Mouse (Mus musculus) gastrocnemius, adult 2 months (tissue): ENCODE data around the gene Il22ra1. TPM values are rescaled to one million over a fixed set of nuclear protein-coding genes. Genes with fewer than 3 reads are reported as not detected.
A peak's percentile ranks its signal among the peaks of the same experiment; 100 is the strongest.
"Not testable (repeated sequence)": the region's sequence is repeated elsewhere in the genome, so short reads cannot be mapped to it uniquely, and the experiment has no call there.

Experiments used
- DNase-seq: peaks from one replicate; pipeline ENCODE4 v3.0.0; 2022
- H3K27ac ChIP-seq: fragments of 200-600 bp; 2 replicates; pipeline ENCODE4 v1.8.1; 2022; ENCODE audit warnings: mild to moderate bottlenecking
- H3K4me3 ChIP-seq: fragments of 200-600 bp; 2 replicates; pipeline ENCODE4 v1.8.1; 2022; ENCODE audit warnings: mild to moderate bottlenecking, moderate library complexity
- CTCF ChIP-seq: fragments of 200-600 bp; IDR thresholded peaks from 2 replicates; pipeline ENCODE4 v1.8.1; 2022; ENCODE audit warnings: antibody characterized with exemption, mild to moderate bottlenecking, moderate library complexity
- intact Hi-C: fragments of 180-260 bp; cut with DNase I; formaldehyde crosslinking; loops from one replicate; pipeline ENCODE4 v1.15.1; 2025
- total RNA-seq, 2 experiments: library from RNA; stranded (reverse); gene quantifications; 2 replicates each; pipeline ENCODE4 v1.2.3; 2021

Gene Il22ra1
- total RNA-seq, 2 experiments from 2014 or later: not detected

- H3K4me3 ChIP-seq: peak overlapping the region; percentile 57
- DNase-seq: peak; percentile 79
- TF ChIP-seq CTCF: peak; percentile 82
- H3K27ac ChIP-seq: no peak overlapping the region
- intact Hi-C loops: loop anchor here (2.0 kb wide), 1 partner anchor 60 kb away; no protein-coding TSS in a partner anchor
Observed at GRCm38 (mm10) chr4:135709072-135709564, 18.9 kb upstream of the Il22ra1 start.

- H3K27ac ChIP-seq: no peak overlapping the region
- no peak for TF ChIP-seq CTCF
- intact Hi-C loops: loop anchor here (2.0 kb wide), 1 partner anchor 59 kb away; no protein-coding TSS in a partner anchor
- no peak overlapping the region for H3K4me3 ChIP-seq
- no peak for DNase-seq
Observed at GRCm38 (mm10) chr4:135709621-135710020, 18.4 kb upstream of the Il22ra1 start.

DNA sequence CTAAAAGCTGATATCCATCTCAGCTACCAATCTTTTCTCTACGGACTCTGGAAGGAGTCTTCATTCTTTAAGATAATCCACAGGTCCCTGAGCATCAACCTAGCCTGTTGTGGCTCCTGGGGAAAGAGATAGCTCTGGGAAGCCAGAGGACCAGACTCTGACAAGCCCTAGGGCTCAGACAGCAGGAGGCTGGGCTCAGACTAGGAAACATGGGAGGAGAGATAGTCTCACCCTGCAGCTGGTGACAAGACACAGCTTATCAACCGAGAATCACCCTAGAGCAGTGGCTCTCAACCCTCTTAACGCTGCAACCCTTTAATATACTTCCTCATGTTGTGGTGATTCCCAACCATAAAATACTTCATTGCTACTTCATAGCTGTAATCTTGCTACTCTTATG is 17.6 kb upstream of the Il22ra1 start:
- TF ChIP-seq CTCF: no peak
- Histone ChIP-seq H3K4me3 (no peak overlapping the region), H3K27ac (no peak overlapping the region)
- no peak for DNase-seq
- intact Hi-C loops: no loop called here

DNA sequence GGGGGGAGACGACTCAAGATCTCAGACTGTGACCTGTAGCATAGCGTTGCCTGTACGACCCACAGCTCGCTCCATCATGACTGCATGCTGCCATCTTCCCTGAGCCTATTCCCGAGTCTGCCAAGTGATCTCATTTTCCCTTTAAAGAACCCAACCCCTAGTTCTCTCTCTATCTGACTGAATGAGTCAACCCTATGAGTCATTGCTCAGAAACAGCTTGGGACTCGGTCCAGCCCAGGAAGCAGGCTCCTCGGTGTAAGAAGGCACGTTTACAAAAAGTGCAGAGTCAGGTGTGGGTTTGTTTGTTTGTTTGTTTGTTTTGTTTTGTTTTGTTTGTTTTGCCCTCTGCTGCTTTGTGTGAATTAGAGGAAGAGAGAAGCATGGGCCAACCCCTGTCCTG is 13.2 kb upstream of the Il22ra1 start:
- no peak for TF ChIP-seq CTCF
- Histone ChIP-seq H3K27ac (no peak overlapping the region), H3K4me3 (no peak overlapping the region)
- no peak for DNase-seq
- intact Hi-C loops: no loop called here

DNA sequence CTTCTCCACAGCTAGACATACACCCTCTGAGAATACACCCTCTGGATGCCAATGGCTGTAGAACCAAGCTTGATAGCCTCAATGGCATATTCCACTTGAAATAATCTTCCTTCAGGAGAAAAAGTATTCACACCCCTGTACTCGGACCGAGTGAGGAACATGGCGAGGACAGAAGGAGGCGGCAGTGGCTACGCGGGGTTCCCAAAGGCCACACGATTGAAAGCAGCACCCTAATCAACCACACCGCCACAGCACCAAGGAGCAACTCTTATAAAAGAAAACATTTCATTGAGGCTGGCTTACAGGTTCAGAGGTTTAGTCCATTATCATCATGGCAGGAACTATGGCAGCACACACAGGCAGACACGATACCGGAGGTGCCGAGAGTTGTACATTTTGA is 11.5 kb upstream of the Il22ra1 start:
- intact Hi-C loops, H3K27ac ChIP-seq, DNase-seq, H3K4me3 ChIP-seq: not testable (repeated sequence)

DNA sequence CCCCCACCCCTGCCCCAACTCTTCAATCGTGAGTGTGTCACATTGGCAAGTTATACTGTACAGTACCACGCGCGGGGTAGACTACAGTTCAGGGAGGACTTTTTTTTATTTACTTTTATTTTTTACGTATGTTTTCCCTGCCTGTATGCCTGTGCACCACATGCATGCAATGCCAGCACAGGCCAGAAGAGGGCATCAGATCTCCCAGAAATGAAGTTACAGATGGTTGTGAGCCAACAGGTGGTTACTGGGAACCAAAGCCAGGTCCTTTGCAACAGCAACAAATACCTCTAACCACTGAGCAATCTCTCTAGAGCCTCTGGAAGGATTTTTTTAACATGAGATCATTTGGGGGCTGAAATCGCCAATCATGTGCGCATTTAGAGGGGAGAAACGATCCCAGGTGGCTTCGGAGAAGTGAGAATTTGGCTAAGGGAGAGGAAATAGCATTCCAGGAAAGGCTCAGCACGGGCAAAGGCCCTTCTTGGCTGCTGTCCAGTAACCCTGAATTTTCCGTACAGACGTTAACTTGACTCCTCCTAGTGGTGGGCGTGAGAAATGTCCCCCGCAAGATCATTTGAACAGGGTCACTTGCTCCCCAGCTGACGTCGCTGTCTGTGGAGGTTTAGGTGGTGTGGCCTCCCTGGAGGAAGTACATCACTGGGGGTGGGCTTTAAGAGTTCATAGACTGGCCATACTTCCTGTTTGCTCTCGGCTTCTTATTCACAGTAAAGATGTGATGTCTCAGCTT is 5.3 kb upstream of the Il22ra1 start:
- no peak for DNase-seq
- TF ChIP-seq CTCF: peak; percentile 50
- intact Hi-C loops: no loop called here
- H3K27ac ChIP-seq: no peak overlapping the region
- no peak overlapping the region for H3K4me3 ChIP-seq

DNA sequence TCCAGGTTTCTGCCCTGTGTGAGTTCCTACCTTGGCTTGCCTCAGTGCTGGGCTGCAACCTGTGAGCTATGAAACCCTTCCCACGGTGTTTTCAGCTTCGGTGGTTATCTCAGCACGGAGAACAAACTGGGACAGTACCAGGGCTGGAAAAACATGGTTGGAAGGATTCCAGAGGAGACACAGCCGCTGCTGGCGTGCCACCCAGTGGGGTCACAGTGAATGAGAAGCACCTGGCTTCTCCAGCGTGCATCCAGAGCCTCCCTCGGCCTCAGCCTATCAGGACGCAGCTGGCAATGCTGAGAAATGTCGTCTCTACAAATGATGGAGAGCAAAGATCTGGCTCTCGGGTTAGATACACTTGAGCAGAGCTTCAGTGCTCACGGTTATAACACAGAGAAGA is 1.6 kb upstream of the Il22ra1 start:
- no peak for TF ChIP-seq CTCF
- DNase-seq: peak; percentile 19
- intact Hi-C loops: no loop called here
- H3K27ac ChIP-seq: no peak overlapping the region; the same call in 1 of the 2 replicates
- no peak overlapping the region for H3K4me3 ChIP-seq

DNA sequence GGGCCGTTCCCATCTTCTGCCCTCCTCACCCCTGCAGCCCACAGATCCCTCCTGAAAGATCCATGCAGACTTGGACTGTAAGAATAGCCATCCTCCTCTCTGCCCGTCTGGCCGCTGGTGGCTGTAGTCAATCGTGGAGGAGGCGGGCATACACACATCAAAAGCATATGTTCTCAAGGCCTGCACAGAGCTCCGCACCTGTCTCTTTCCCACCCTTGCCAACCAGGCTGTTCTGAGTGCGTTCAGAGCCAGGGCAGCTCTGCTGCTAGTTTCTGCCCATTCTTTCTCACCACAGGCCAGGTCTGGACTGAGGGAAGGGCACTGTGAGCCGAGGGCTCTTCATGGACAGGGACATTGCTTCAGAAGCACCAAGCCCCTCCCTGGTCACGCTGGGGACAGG is 2.2 kb downstream of the Il22ra1 start:
- DNase-seq: peak; percentile 19
- TF ChIP-seq CTCF: no peak
- Histone ChIP-seq H3K4me3 (no peak overlapping the region), H3K27ac (no peak overlapping the region)
- intact Hi-C loops: no loop called here

DNA sequence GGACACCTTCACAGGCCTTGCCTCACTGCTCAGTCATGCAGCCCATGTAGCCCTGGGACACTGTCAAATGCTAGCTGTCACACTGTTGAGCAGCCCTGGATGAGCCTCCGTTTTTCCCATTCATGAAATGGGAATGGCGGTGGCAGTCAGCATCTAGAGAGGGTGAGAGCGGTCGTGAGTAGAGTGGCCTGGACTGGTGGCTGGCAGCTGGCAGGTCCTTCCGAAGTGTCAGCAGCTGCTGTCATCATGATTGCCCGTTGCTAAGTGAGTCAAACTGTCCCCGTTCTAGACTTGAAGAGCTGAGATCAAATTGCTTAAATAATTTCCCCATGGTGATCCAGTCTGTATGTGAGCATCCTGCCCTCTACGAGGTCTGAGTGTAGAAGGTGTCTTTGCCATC is 3.0 kb downstream of the Il22ra1 start:
- no peak for TF ChIP-seq CTCF
- peak; percentile 42 for DNase-seq
- intact Hi-C loops: no loop called here
- peak overlapping the region; percentile 38; the same call in 1 of the 2 replicates for H3K27ac ChIP-seq
- H3K4me3 ChIP-seq: no peak overlapping the region

DNA sequence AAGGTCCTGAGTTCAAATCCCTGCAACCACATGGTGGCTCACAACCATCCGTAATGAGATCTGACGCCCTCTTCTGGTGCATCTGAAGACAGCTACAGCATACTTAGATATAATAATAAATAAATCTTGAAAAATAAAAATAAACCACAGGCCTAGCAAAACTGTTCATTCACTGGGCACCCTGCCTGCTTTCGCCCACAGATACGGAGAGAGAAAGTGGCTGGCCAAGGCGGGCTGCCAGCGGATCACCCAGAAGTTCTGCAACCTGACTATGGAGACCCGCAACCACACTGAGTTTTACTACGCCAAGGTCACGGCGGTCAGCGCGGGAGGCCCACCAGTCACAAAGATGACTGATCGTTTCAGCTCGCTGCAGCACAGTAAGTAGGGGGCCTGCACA is 5.9 kb downstream of the Il22ra1 start:
- Histone ChIP-seq H3K4me3 (no peak overlapping the region), H3K27ac (no peak overlapping the region)
- intact Hi-C loops: no loop called here
- DNase-seq: no peak
- TF ChIP-seq CTCF: no peak

GRCm38 (mm10) chr4:135736903-135737302 is 8.9 kb downstream of the Il22ra1 start:
- intact Hi-C loops: no loop called here
- no peak for TF ChIP-seq CTCF
- H3K27ac ChIP-seq: no peak overlapping the region
- H3K4me3 ChIP-seq: no peak overlapping the region
- DNase-seq: no peak

DNA sequence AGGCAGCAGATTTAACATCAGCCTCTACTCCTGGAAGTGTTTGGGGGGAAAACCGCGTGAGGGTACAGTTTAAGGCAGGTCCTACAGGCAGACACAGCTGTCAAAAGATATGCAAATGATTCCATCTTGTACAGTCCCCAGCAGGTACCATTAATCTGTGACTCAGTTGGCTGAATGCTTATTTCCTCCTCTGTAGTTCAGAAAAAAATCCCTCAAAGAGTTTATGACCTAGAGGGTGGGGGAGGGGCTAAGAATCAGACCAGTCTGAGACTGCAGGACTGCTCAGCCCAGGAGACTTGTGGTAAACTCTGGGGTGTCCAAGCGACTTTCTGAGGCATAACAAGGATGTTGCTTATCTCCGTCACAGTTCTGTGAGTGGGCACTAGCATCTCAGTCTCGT is 10.3 kb downstream of the Il22ra1 start:
- no peak overlapping the region for H3K27ac ChIP-seq
- H3K4me3 ChIP-seq: no peak overlapping the region
- no peak for DNase-seq
- intact Hi-C loops: no loop called here
- TF ChIP-seq CTCF: no peak

- TF ChIP-seq CTCF: no peak
- H3K27ac ChIP-seq: no peak overlapping the region
- no peak overlapping the region for H3K4me3 ChIP-seq
- intact Hi-C loops: no loop called here
- DNase-seq: no peak
Observed at GRCm38 (mm10) chr4:135739148-135739547, 11.2 kb downstream of the Il22ra1 start.

GRCm38 (mm10) chr4:135739672-135740071 is 11.7 kb downstream of the Il22ra1 start:
- no peak overlapping the region for H3K4me3 ChIP-seq
- intact Hi-C loops: no loop called here
- no peak overlapping the region for H3K27ac ChIP-seq
- no peak for TF ChIP-seq CTCF
- no peak for DNase-seq
